Mouse (Mus musculus): ENCODE data around the gene Gm20425. TPM values are rescaled to one million over a fixed set of nuclear protein-coding genes. Genes with fewer than 3 reads are reported as not detected.
A peak's percentile ranks its signal among the peaks of the same experiment; 100 is the strongest.

Gene Gm20425
- polyA plus RNA-seq, 2 experiments, result 0.16 to 1.7 TPM

GRCm38 (mm10) chr9:103241206-103241605 lies 11.1 kb upstream of the Gm20425 start:
- no peaks in the 10 kb centered on the region for H3K27me3 ChIP-seq (ENCODE audit: control insufficient read depth, insufficient read depth, low read length)
- peaks cover 0 to 16% of the 10 kb centered on the region in 2 experiments; a peak in 2 of 4 replicates for H3K4me1 ChIP-seq (replicated peaks; ENCODE audit: control insufficient read depth in 2 of 2, insufficient read depth in 2 of 2, low read length in 1 of 2)
- H3K4me3 ChIP-seq (ENCODE audit: insufficient read depth in 1 of 2, low read depth in 2 of 2, low read length in 2 of 2), result no peak overlapping the region
- ATAC-seq (ENCODE audit: insufficient read depth), result peak; percentile 34; the same call in 1 of the 2 replicates
- H3K9ac ChIP-seq (replicated peaks), result no peak overlapping the region
- TF ChIP-seq CTCF (IDR thresholded peaks at IDR 0.05; ENCODE audit: low read depth) (no peak), EP300 (IDR thresholded peaks at IDR 0.05; ENCODE audit: low read depth) (no peak)
- H3K27ac ChIP-seq, result no peak overlapping the region
- H3K9me3 ChIP-seq (ENCODE audit: control insufficient read depth, low read length), result no peaks in the 10 kb centered on the region
- no peak for DNase-seq (ENCODE audit: low read depth in 3 of 3, low spot score in 3 of 3)
- WGBS (ENCODE audit: insufficient replicate concordance), result 45% methylated on average over 2 of the region's 2 CpGs
- H3K36me3 ChIP-seq (replicated peaks; ENCODE audit: control insufficient read depth, insufficient read depth, low read depth), result no peaks in the 10 kb centered on the region
- no peak overlapping the region for H3K4me2 ChIP-seq (ENCODE audit: low read depth)

DNA sequence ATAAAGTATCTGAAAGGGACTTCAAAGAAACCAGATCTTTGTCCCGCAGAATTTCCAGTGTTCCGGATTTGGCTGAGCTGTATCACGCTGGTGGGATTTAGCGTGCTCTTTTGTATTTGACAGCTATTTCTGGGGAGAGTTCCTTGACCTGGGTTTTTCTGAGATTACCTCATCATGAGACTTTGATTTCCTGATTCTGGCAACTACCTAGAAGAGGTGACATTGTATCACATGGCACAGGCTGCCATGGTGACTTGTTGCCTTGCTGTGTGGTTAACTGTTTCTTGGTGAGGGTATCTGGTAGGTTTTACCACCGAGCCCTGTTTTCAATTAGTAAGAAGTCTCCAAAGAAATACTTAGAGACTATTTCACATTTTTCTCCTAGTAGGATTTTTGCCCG lies 9.4 kb upstream of the Gm20425 start:
- no peak for ATAC-seq (ENCODE audit: insufficient read depth)

DNA sequence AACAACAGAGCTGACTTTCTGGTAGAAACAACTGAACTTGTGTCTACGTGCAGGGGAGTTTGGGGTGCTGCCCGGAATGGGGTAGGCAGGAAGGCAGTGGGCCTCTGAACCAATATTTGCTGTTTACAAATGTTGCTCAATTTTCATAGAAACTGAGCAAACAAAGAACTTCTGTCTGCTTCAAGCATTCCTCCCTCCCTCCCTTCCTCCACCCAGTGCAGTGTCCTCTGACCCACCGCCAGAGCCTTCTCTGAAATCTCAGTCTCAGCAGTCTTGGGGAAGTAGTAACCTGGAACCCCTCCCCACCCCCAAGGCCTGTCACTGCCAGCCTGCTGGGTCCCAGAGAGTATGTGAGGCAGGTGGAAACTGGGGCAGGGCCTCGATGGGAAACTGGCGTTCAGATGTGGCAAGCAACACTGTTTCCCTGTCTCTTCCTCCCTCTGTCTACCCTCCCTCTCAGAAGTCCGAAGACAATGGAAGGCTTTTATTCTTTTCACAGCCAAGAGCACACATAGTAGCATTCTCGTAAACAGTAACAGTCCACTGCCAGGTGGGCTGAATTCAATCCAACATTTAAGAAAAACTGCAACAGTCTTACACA lies 4.6 kb upstream of the Gm20425 start:
- Histone ChIP-seq H3K4me2 (ENCODE audit: low read depth) (no peak overlapping the region), H3K9ac (replicated peaks) (no peak overlapping the region), H3K9me3 (ENCODE audit: control insufficient read depth, low read length) (no peaks in the 10 kb centered on the region), H3K4me3 (ENCODE audit: insufficient read depth in 1 of 2, low read depth in 2 of 2, low read length in 2 of 2) (no peak overlapping the region), H3K36me3 (replicated peaks; ENCODE audit: control insufficient read depth, insufficient read depth, low read depth) (no peaks in the 10 kb centered on the region), H3K4me1 (replicated peaks; ENCODE audit: control insufficient read depth in 2 of 2, insufficient read depth in 2 of 2, low read length in 1 of 2) (peaks cover 0 to 28% of the 10 kb centered on the region in 2 experiments; a peak in 2 of 4 replicates), H3K27me3 (ENCODE audit: control insufficient read depth, insufficient read depth, low read length) (no peaks in the 10 kb centered on the region), H3K27ac (peak overlapping the region; percentile 47)
- 50% methylated on average over 7 of the region's 7 CpGs for WGBS (ENCODE audit: insufficient replicate concordance)
- DNase-seq (ENCODE audit: low read depth in 3 of 3, low spot score in 3 of 3) (no peak), ATAC-seq (ENCODE audit: insufficient read depth) (peak; percentile 48; the same call in 1 of the 2 replicates)
- TF ChIP-seq EP300 (IDR thresholded peaks at IDR 0.05; ENCODE audit: low read depth) (no peak), CTCF (IDR thresholded peaks at IDR 0.05; ENCODE audit: low read depth) (no peak)

More for the DNA sequence above, 9.4 kb upstream of the Gm20425 start:
- Histone ChIP-seq H3K4me1 (replicated peaks; ENCODE audit: control insufficient read depth in 2 of 2, insufficient read depth in 2 of 2, low read length in 1 of 2) (peaks cover 0 to 18% of the 10 kb centered on the region in 2 experiments; a peak in 2 of 4 replicates), H3K9ac (replicated peaks) (no peak overlapping the region), H3K9me3 (ENCODE audit: control insufficient read depth, low read length) (no peaks in the 10 kb centered on the region), H3K27ac (no peak overlapping the region), H3K27me3 (ENCODE audit: control insufficient read depth, insufficient read depth, low read length) (no peaks in the 10 kb centered on the region), H3K4me2 (ENCODE audit: low read depth) (no peak overlapping the region), H3K36me3 (replicated peaks; ENCODE audit: control insufficient read depth, insufficient read depth, low read depth) (no peaks in the 10 kb centered on the region), H3K4me3 (ENCODE audit: insufficient read depth in 1 of 2, low read depth in 2 of 2, low read length in 2 of 2) (no peak overlapping the region)
- TF ChIP-seq CTCF (IDR thresholded peaks at IDR 0.05; ENCODE audit: low read depth) (no peak), EP300 (IDR thresholded peaks at IDR 0.05; ENCODE audit: low read depth) (no peak)
- WGBS (ENCODE audit: insufficient replicate concordance), result 72% methylated on average over 6 of the region's 6 CpGs
- no peak for DNase-seq (ENCODE audit: low read depth in 3 of 3, low spot score in 3 of 3)

DNA sequence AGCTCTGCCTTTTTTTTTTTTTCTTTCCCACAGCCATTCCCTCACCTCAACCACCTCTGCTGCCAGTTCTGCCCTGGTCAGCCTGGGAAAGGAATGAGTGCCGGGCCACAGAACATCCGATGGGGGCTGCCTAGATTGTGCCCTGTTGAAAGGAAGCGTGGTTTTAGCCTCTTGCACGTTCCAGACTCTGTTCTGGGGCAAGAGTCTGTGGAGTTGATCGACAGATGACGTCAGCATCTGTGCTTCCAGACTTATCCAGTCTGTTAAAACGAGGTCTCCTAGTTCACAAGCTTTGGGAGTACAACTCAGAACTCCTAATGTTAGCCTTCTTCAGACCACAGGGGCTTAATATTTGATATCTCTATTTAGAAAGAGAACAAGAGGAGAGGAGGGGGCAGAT lies 4.0 kb upstream of the Gm20425 start:
- Histone ChIP-seq H3K9ac (replicated peaks) (no peak overlapping the region), H3K27ac (peak overlapping the region; percentile 47), H3K9me3 (ENCODE audit: control insufficient read depth, low read length) (no peaks in the 10 kb centered on the region), H3K36me3 (replicated peaks; ENCODE audit: control insufficient read depth, insufficient read depth, low read depth) (no peaks in the 10 kb centered on the region), H3K4me1 (replicated peaks; ENCODE audit: control insufficient read depth in 2 of 2, insufficient read depth in 2 of 2, low read length in 1 of 2) (peaks cover 0 to 28% of the 10 kb centered on the region in 2 experiments; a peak in 2 of 4 replicates), H3K4me2 (ENCODE audit: low read depth) (no peak overlapping the region), H3K4me3 (ENCODE audit: insufficient read depth in 1 of 2, low read depth in 2 of 2, low read length in 2 of 2) (no peak overlapping the region), H3K27me3 (ENCODE audit: control insufficient read depth, insufficient read depth, low read length) (no peaks in the 10 kb centered on the region)
- WGBS (ENCODE audit: insufficient replicate concordance), result 22% methylated on average over 7 of the region's 7 CpGs
- ATAC-seq (ENCODE audit: insufficient read depth) (no peak), DNase-seq (ENCODE audit: low read depth in 3 of 3, low spot score in 3 of 3) (no peak)
- TF ChIP-seq EP300 (IDR thresholded peaks at IDR 0.05; ENCODE audit: low read depth) (no peak), CTCF (IDR thresholded peaks at IDR 0.05; ENCODE audit: low read depth) (no peak)

- no peak overlapping the region for H3K27ac ChIP-seq
- 25% methylated on average over 7 of the region's 7 CpGs for WGBS (ENCODE audit: insufficient replicate concordance)
- no peak for DNase-seq (ENCODE audit: low read depth in 3 of 3, low spot score in 3 of 3)
- no peak overlapping the region for H3K9ac ChIP-seq (replicated peaks)
- H3K36me3 ChIP-seq (replicated peaks; ENCODE audit: control insufficient read depth, insufficient read depth, low read depth), result no peaks in the 10 kb centered on the region
- H3K4me3 ChIP-seq (ENCODE audit: insufficient read depth in 1 of 2, low read depth in 2 of 2, low read length in 2 of 2), result no peak overlapping the region
- no peaks in the 10 kb centered on the region for H3K27me3 ChIP-seq (ENCODE audit: control insufficient read depth, insufficient read depth, low read length)
- no peak for ATAC-seq (ENCODE audit: insufficient read depth)
- H3K9me3 ChIP-seq (ENCODE audit: control insufficient read depth, low read length), result no peaks in the 10 kb centered on the region
- no peak for TF ChIP-seq EP300 (IDR thresholded peaks at IDR 0.05; ENCODE audit: low read depth)
- TF ChIP-seq CTCF (IDR thresholded peaks at IDR 0.05; ENCODE audit: low read depth), result no peak
- H3K4me2 ChIP-seq (ENCODE audit: low read depth), result no peak overlapping the region
- H3K4me1 ChIP-seq (replicated peaks; ENCODE audit: control insufficient read depth in 2 of 2, insufficient read depth in 2 of 2, low read length in 1 of 2), result peaks cover 0 to 28% of the 10 kb centered on the region in 2 experiments; a peak in 2 of 4 replicates
Observed at GRCm38 (mm10) chr9:103233006-103233395, 2.9 kb upstream of the Gm20425 start.
